Mouse (Mus musculus) urinary bladder, postnatal 25 days (tissue): ENCODE data around the gene Zbtb20.

Source experiments
- DNase-seq: peaks from one replicate; pipeline ENCODE4 v3.0.0; 2022; ENCODE audit warnings: low spot score

Gene Zbtb20

DNA sequence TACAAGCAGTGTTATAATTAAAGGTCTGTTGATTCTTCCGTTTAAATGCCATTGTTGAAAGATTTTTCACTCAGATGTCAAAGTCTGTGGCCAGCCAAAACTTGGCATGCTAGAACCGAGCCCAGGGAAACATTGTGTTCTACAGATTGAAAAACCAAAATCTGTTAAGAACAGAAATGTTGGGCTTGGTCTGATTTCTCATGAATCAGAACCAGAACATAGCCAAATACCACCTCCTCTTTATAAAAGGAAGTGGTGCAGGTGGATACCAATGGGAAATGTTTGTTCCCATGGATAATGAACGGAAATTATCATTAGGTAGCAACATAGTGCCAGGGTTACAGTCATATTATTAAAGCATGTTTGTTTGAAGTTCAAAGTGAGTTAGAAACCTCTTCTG lies 613.7 kb downstream of the Zbtb20 start:
- DNase-seq: no peak

- no peak for DNase-seq
Observed at GRCm38 (mm10) chr16:43489984-43490383, 614.3 kb downstream of the Zbtb20 start.

GRCm38 (mm10) chr16:43492863-43493262 lies 617.2 kb downstream of the Zbtb20 start:
- DNase-seq: no peak

DNA sequence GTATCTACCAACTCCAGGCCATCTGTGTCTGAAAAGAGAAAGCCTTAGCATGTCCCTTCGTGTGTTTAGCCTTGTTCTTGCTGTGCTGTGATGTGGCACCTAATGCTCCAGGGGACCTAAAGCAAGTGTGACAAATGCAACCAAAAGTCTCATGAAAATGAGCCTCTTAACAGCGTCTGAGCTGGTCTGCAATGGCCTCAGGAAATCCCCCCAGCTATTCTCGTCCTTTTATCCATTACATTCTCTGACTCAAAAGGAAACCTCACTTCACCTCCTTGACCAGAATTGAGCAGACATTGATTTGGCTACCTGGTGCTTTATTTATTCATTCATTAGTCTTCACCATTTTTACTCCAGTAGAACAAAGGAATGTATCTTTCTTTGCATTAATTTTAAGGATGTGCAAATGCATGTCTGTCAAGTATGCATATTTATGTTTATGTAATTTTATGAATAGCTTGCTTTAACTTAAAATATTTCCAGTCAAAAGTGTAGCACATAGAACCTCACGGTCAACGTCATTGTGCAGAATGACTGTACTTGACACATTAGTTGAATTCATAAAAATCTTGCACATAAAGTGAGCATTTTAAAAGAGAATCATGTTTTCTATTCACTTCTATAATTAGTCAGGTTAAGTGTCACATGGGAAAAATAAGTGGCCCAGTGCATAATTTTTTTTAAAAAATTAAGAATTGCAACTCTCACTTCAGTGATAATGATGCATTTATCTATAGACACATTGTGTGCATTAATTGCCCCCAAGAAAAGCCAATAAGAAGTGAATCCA lies 618.1 kb downstream of the Zbtb20 start:
- DNase-seq: no peak

DNA sequence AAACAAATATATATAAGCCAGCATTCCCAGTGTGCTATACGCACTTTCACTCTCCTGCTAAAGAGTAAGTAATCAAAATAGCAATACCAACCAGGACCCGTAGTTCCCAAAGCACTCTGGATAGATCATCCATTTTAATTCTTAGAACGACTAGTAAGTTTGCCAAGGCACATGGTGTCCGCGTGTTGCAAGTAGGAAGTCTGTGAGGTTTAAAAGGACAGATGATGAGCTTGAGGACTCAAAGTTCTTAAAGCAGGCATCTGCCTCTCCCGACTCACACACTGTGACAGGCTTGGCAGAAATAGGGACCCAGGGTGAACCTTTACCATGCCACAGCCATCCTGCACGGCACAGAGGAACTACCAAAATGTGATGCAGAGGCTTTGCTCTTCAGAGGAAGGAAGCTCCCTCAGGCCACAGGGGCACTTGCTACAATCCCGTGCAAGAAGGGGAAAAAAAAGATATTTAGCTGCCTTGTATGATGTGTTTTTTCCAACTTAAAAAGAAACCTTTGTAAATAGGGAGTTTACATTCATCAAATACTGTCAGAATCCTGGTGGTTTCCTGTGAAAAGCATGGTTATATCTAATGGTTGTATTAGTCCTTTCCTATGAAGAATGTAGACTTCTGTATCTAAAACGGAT lies 619.6 kb downstream of the Zbtb20 start:
- no peak for DNase-seq

DNA sequence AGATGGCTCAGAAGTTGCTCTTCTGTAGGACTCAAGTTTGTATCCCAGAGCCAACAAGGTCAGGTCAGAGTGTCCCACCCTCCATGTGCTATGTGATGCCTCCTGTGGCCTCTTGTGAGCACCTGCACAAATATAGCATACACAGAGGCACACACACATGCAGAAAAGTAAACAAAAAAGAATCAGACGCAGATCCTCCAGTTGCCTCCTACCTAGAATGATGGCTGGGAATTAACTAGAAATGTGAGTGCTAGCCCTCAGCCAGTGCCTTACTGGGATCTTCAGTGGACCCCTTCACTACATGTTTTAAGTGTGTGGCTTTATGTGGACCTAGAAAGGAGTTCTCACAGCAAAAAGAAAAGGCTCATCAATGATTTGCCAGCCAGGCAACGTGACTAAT lies 621.4 kb downstream of the Zbtb20 start:
- no peak for DNase-seq

DNA sequence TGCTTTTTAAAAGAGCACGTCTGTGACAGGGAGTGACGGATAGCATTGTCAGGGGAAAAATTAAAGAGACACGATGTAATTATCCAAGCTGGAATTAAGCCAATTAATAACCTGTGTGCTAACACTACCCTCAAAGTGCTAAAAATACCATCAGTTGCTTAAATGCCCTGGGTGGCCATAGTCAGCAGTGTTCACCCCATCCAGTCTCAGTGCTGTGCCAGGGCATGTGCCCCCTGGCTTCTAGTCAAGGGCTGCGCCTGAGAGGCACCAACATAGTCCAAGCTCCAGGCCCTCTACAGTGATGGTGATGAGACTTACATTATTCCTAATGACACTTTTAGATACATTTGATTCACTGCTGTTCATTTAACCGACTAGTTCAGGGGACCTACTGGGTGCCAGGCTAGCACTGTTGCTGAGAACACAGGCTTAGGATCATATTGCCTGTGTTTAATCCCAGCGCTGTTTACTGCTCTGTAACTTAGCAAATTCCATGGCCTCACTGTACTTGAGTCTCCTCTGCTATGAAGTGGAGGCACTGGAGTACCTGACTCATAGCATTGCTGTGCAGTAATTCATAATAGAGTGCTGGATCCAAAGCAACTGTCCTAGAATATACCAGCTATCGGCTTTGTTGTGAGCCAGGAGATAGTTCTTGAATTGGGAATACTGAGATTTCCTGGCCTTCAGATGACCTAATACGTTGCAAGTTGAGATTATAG lies 624.6 kb downstream of the Zbtb20 start:
- no peak for DNase-seq

GRCm38 (mm10) chr16:43501284-43501683 lies 625.6 kb downstream of the Zbtb20 start:
- DNase-seq: no peak

GRCm38 (mm10) chr16:43502339-43503009 lies 626.8 kb downstream of the Zbtb20 start:
- no peak for DNase-seq

GRCm38 (mm10) chr16:43503010-43503635 lies 627.4 kb downstream of the Zbtb20 start:
- DNase-seq: no peak

DNA sequence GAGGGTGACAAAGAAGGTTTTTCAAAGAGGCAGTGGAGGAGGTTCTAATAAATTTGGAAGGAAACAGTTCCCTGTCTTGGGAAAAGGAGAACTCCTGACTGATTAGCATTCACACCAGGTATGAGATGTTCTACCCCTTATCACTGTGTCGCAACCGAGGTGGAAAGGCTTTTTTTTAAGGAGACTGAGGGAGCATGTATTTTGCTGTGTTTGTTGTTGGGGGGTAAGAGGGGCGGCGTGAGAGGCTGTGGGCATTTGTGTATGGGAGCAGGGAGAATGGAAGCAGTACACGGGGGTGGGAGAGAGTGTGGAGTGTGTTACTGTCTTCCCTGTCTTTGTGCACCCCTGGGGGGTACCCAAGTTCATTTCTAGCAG lies 627.9 kb downstream of the Zbtb20 start:
- no peak for DNase-seq

DNA sequence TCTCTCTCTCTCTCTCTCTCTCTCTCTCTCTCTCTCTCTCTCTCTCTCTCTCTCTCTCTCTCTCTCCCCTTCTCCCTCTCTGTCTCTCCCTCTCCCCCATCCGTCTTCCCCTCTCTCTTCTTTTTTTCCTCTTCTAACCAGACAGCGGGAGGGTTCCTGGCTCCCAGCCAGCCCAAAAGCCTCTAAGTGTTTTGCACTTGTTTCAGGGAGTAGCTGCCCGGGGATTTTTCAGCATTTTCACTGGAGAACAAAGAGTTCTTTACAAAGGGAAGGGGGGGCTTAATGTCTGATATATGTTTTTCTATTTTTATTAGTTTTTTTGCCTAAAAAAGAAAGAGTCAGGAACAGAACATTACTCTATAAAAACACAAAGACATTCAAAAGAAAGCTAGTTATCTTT lies 628.5 kb downstream of the Zbtb20 start:
- DNase-seq: peak; percentile 61

GRCm38 (mm10) chr16:43504556-43504955 lies 628.9 kb downstream of the Zbtb20 start:
- DNase-seq: no peak

- DNase-seq: no peak
Observed at GRCm38 (mm10) chr16:43505314-43505950, 629.8 kb downstream of the Zbtb20 start.

- DNase-seq: no peak
Observed at GRCm38 (mm10) chr16:43506189-43506751, 630.6 kb downstream of the Zbtb20 start.

DNA sequence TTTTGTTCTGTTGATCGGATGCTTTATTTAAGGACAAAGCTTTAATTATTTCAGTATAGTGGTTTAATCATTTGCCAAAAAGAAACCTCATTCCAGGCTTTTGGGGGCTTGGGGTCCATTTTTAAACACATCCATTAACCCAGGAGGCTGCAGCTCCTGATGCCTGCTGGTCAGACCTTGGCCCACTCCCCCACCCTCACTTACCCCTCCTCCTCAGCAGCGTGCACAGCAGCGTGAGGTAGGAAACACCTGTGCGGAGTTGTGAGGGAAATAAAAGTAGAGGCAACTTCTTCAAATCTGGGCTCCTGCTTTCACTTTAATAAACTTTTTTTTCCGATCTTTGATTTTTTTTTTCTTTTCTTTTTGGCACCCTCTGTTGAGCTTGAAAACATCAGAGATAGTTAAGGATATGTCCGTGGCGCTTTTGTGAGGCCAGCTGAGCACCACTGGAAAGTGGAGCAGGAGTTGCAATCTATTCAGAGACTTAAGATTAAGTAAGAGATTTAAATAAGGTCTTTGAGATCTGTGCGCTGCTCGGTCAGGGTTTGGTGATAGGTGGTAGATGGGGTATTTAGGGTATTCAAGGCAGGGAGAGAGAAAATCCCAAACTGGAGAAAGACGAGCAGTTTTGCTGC lies 631.2 kb downstream of the Zbtb20 start:
- no peak for DNase-seq

DNA sequence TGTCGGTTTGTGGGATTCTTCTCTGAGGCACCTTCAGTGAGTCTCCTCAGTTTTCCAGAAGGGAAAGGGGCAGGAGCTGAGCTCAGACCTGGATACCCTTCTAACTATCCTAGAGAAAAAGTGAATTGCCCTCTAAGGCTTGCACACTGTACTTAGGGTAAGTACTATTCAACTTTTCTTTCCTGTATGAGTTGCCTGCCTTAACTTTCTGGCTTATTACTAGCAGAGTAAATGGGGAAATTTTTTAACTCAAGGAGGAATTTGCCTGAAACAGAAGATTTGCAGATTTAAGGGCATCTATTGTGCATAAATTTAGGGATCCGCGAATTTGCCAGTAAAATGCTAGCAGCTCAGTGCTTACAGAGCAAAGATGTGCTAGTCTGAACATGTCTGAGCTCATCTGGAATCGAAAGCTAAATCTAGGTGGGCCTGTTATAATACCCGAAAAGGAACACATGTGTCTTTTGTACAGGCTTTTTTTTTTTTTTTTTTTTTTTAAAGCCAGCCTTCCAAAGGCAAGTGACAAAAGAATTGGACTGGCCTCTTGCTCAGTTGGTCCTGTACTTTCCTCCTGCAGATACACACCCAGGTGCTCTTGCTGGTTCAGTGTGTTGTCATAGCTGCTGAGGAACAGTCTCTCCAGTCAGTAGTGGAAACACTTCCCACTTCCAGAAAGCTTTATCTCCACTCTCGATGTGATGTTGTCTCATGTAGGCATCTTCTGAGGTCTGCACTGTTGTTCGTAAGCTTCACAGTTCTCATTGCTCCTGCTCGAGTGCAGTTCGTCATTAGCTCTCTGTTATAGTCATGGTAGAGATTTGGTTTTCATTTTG lies 632.7 kb downstream of the Zbtb20 start:
- no peak for DNase-seq

DNA sequence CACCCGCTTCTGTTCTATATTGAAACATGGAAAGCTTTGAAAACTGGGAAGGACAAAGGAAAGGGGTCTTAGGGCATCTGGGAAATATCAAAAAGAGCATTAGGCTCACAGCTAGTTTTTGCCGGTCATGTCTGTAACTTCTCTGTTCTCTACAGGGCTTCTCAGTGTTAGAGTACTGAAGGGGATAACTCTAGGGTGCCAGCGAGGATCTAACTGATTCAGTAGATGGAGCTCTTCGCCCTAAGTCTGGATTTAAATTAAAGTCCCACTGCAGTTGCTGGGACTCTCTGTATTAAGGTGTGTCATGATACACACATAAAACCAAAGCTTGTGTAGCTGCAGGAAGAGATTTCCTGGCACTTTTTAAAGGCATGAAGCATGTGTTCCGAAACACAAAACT lies 634.8 kb downstream of the Zbtb20 start:
- no peak for DNase-seq

DNA sequence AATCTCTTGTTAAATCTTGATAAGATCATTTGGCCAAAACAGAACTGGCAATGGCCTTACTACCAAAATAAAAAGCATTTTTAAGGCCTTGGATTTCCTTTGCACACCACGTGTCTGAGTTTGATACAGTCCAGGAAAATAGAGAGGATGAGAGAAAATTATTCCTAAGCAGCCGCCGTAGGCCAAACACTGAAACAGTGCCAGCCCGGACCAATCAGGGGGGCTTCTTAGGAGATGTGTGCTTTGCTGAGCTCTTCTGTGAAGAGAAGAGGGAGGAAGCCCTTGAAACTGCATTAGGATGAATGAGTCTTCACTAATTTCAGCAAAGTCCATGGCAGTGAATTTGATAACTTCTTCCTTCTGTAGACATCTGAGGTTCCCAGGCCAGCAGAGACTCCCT lies 635.9 kb downstream of the Zbtb20 start:
- no peak for DNase-seq

DNA sequence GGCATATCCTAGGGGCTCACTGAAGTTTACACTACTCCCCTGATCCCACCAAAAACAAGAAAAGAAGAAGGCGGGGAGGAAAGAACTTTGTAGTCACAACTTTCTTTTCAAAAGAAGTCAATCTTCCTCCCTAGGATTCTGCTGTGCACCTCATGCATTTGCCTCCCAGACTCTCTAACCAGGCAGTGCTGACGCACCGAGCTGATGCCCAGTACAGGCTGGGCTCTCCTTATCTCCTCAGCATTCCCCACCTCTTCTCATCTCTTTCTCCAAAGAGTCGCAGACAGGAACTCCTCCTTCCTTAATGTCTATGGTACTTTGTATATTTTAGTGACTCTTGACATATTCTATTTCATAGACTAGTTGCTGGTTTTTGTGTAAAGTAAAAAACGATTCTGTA lies 638.3 kb downstream of the Zbtb20 start:
- DNase-seq: no peak
